Mouse (Mus musculus): Measurements from ENCODE around the gene Gaa.

Gene Gaa

DNA sequence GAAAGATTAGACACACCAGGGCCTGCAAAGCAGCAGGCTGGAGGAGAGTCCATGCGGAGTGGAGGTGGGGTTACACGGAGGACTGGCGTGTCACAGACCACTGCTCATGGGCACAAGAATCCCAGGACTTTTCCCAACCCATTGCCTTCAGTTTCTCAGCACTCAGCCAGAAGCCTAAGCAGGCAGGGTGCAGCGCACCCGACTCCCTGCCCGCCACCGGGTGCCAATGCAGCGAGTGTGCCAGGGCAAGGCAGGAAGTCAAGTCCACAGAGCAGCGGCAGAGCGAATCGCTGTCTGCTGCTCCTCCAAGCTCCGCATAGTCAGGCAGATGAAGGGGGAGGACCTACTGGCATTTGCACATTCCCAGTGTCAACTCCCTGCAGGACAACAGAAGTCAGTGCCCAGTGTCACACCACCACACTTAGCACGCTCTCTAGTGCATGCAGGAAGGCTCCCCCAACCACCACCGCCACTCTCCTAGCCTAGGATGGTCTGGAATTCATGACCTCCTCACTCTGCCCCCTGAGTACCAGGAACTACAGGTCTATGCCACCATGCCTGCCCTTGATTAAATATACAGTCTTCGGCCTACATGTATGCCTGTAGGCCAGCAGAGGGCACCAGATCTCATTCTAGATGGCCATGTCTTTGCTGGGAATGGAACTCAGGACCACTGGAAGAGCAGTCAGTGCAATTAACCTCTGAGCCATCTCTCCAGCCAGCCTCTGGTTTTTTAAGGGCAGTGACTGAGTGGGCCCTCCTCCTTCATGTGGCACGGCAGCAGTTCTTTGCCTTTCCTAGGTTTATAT lies 37.4 kb downstream of the Gaa start:
- peak; percentile 49 for DNase-seq

DNA sequence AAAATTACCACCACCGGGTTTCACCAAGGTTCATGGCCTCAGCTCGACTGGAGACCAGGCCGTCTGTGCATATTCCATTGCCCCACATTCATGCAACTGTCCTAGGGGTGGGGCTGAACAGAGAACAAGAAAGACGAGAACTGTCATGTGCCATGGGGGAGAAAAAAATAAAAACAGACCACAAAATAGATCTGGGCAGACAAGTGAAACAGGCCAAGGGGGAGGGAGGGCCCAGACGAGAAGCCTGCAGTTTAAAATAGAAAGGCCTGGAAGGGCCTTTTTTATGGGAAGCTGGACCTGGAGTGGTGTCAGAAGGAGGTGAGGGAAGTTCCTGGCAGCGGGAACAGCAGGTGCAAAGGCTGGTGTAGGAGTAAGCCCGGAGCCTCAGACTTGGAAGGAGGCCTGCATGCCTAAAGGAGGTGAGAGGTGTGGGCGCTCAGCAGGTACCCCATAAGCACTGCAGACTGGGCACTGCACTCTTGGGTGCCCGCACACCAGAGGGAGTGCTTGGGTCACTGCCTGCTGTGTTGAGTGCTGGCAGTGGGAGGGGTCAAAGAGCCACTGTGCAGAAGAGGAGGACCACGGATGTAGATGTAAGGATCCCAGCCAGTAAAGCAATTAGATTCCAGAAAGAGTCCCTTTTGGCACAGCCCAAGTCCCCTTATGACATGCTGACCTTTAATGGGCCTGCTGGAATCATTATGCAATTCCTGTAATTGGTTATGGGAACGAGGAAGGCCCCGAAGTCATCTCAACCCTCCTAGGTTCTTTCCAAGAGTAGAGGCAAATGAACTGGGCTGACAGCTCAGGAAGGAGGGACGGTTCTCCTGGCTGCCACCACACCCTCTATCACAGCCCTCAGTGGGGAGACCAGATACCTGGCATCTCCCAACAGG lies 39.3 kb downstream of the Gaa start:
- no peak for DNase-seq

DNA sequence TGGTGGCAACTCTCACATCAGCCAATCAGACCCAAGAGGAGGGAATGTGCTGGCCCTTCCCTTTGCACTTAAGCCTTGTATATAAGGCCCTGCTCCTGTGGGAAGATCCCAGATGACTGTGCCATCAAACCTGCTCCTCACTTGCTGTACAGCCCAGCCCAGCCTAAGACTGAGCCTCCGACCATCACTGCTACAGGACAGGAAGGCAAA lies 39.9 kb downstream of the Gaa start, which contains the start of gene Card14:
Gene Card14 (plus strand): TSS at position 111 of the 210 bp plus-strand sequence.
- no peak for DNase-seq

DNA sequence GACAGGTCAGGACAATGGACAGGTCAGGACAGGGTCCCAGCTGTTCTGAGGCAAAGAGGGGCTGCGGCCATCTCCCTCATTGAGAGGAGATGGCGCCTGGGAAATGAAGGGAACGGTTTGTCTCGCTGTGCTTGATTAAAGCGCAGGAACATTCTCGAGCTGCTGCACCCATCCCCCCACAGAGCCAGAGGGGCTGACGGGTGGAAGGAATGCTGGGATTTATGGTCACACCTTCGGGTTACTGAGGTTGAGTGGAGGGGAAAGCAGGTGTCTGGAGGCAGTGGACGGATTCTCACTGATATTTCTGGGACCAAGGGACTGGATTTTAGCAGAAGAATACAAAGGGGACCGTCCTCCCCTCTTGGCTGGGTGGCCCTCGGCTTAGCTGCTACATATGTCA lies 40.2 kb downstream of the Gaa start:
- no peak for DNase-seq

DNA sequence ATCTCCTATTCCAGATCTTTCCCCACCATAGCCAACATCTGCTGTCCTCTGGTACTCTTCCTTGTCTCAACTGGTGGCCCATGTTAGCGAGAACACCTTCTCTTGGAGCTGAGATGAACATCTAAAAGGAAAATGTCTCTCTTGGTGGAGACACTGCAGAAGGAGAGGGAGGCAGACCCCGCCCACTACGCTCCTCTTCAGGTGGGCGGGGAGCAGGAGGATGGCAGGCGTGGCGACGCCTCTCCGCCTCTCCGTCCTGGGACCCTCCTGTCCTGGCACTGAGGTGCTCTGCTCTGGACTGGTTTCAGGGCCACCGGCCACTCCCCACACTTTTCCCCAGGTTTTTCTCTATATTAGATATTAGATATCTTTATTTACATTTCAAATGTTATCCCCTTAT lies 42.9 kb downstream of the Gaa start:
- DNase-seq: no peak

DNA sequence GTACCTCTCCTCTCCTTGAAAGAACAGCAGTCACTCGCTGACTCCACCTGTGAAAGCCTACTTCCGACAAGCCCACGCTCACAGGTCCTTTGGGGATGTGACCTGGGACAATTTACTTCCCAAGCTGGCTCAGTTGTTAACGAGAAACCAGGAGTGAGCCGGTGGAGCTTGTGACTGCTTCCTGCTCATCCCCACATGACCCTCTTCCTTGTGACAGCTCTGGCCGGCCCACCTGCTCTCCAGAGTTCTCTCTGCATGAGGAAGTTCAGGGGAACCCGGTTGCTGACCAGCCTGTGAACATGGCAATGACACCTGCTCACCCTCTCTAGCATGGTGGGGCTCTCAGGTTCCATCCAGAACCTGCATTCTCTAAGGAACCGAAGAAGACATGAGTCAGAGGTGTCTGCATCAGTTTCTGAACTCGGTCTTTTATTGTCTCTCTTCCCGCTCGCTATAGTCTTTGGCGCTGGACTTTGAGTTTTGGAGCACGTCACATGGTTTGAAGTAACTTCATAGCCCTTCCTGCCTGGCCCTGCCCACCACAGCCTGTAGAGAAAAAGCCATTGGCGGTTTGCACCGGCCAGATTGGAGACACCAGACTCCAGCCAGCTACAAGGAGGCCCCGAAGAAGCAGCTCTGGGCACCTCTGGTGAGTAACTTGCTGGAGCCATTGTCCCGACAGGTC lies 46.7 kb downstream of the Gaa start:
- DNase-seq: no peak

DNA sequence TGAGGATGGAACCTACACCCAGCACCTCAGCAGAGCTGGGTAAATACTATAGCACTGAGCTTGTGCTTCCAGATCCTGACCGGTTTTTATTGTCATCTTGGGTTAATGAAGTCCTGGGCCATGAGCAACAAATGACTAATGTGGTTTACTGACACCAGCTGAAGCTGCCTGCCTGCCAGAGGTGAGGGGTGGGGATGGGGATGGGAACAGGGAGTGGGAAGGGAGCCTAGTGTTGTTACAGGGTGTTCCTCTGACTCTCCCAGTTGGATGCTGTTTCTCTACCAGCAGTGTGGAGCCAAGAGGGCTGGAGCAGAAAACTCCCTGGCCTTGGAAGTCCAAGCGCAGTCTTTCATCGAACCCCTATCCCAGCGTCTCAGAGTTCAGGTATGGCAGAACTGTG lies 49.0 kb downstream of the Gaa start:
- no peak for DNase-seq

DNA sequence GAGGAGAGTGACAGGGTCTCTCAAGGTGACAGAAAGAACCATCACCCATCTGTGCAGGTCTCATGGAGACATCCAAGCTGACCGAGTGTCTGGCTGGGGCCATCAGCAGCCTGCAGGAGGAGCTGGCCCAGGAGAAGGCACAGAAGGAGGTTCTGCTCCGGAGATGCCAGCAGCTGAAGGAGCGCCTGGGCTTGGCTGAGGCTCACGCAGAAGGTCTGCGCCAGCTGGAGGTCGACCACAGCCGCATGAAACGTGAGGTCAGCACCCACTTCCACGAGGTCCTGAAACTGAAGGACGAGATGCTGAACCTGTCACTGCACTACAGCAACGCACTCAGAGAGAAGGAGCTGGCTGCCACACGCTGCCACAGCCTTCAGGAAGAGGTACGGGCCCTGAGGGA lies 54.8 kb downstream of the Gaa start:
- no peak for DNase-seq

DNA sequence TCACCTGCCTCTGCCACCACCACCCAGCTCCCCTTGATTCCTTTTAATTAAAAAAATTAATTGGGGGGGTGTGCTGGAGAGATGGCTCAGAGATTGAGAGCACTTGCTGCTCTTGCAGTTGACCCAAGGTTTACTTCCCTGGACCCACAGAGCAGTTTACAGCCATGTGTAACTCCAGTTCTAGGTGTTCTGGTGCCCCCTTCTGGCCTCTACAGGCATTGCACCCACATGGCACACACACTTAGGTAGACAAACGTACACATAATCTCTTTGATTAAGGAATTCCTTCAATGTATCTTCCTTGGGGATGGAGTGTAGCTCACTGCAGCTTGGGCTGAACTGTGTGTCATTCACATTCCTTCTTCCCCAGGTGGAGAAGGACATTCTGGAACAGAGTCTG lies 57.4 kb downstream of the Gaa start:
- DNase-seq: no peak

DNA sequence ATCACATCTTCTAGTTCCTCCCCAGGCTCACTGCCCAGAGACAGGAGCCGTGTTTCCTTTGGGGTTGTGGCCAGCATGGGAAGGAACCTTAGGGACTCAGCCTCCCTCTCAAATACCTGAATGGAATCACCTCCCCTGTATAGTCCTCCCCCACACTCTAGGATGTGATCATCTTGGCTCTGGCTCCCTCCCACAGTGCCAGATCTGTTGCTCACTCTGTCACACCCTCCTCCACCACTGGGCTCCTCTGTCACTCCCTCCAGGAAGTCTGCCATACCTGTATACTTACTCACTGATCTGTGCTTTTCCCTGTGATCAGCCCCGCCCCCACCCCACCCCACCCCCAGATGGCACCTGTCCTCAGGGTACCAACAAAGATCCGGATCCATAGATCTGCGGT lies 62.9 kb downstream of the Gaa start:
- DNase-seq: no peak

DNA sequence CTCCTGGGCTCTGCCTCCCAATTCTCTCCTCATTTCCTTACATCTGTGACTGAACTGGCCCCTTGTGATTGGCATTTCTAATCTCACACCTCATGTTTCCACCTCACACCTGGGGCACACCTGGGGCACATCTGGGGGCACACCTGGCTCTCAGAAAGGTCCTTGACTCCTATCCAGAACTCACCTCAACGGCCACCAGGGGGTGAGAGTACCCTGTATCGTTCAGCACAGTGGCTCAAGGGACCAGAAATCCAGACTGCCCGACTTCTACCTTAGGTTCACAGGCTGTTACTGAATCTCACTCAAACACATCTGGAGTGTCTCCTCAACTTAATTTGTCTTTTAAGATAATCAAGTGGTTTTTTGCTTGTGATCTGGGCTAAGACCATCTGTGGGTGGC lies 64.3 kb downstream of the Gaa start:
- no peak for DNase-seq

Data from thymus, postnatal 25 days (tissue).